Mouse (Mus musculus): ENCODE data around the gene Fbn1.

DNA sequence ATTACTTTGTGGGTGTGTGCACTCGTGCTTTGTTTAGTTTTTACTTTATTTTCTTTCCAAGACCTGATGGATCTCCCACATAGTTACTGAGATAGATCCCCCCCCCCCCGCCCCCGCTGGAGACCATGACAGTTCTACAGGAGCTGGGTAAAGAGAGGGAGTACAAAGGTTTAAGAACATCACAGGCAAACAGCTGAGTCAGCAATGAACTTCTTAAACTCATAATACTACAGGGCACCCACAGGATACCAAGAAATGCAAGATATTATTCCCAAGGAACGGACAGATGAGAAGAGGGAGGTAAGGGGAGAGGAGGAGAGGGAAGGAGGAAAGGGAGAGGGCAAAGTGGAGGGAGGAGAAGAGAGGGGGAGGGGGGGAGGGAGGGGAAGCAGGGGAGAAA lies 4.8 kb upstream of the Fbn1 start:
- no peak for TF ChIP-seq CTCF (IDR thresholded peaks at IDR 0.05; ENCODE audit: low read depth, low read length)
- TF ChIP-seq POLR2A (IDR thresholded peaks at IDR 0.05; ENCODE audit: borderline replicate concordance, low read depth, low read length): no peak

All from bone marrow macrophage, adult 2 months (primary cell).